Mouse (Mus musculus): ENCODE results near the gene Dusp15. TPM values are rescaled to one million over a fixed set of nuclear protein-coding genes. Genes with fewer than 3 reads are reported as not detected.
A peak's percentile ranks its signal among the peaks of the same experiment; 100 is the strongest.

Dusp15 gene
- polyA plus RNA-seq (2016; fragmentation: Nextera tagmentation; extraction: Ambion mirVana) = 0.60 and 1.3 TPM in 2 replicates

DNA sequence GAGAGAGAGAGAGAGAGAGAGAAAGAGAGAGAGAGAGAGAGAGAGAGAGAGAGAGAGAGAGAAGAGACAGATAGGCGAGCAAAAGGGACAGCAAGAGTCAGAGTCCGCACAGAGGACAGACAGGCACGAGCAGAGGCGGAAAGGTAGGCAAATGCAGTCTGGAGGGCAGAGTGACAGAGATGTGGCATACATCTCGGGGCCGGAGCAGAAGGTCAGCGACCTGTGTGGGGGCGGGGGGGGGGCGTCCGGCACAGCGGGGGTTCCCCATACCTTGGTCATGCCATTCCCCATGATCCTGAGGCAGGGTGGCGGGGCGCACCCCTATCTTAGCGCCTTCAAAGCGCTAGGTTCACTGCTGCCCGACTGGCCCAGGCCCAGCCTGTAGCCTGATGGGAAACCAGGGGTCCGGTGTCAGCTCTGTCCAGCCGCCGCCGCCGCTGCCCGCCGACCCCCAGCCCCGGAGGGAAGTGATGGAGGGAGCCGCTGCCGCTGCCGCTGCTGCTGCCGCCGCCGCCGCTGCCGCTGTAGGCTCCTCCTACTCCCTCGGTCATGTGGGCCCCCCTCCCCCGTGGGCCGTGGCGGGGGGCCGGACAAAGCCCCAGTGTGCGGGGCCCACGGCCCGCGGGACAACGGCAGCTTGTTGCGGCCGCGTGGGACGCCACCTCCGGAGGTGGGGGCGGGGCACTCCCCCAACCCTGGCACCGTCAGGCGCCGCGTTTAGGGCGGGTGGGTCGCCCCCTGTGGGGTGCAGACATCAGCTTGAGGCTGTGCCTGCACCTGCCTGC lies at the start of gene Dusp15:
TSS of gene Dusp15 (minus strand) at position 634 of the 785 bp plus-strand sequence.
- peak; percentile 63 for DNase-seq (ENCODE audit: low spot score)
- WGBS = under 1% methylated on average over 53 of the region's 54 CpGs
- Histone ChIP-seq H3K4me3 (peak within 1 kb of the TSS; percentile 86), H3K27ac (replicated peaks) (peak within 1 kb of the TSS; percentile 88), H3K27me3 (ENCODE audit: low read depth, poor library complexity, severe bottlenecking) (peaks cover 83% of the 10 kb centered on the region), H3K9me3 (replicated peaks) (no peaks in the 10 kb centered on the region), H3K36me3 (no peaks in the 10 kb centered on the region), H3K4me1 (peaks cover 36% of the 10 kb centered on the region)

DNA sequence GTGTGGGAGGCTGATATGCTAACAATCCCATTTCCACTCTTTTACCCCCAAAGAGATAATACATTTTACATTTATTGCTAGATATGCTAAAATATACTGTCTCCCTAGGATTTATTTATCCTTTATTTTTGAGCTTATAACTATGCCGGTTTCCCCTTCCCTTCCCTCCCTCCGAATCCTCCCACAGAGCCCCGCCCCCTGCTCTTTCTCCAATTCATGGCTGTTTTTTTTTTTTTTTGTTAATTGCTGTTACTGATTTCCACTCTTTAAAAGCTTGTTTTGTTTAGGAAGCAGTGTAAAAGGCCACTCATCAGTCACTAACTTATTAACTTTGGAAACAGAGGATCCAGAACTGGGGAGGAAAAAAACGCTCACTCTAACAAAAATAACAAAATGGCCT lies 45.5 kb upstream of the Dusp15 start:
- H3K27ac ChIP-seq (replicated peaks) = no peak overlapping the region
- H3K36me3 ChIP-seq = no peaks in the 10 kb centered on the region
- DNase-seq (ENCODE audit: low spot score) = no peak
- WGBS = 75% methylated on average over 4 of the region's 4 CpGs
- no peak overlapping the region for H3K4me3 ChIP-seq
- H3K27me3 ChIP-seq (ENCODE audit: low read depth, poor library complexity, severe bottlenecking) = no peaks in the 10 kb centered on the region
- H3K9me3 ChIP-seq (replicated peaks) = no peaks in the 10 kb centered on the region
- no peaks in the 10 kb centered on the region for H3K4me1 ChIP-seq

DNA sequence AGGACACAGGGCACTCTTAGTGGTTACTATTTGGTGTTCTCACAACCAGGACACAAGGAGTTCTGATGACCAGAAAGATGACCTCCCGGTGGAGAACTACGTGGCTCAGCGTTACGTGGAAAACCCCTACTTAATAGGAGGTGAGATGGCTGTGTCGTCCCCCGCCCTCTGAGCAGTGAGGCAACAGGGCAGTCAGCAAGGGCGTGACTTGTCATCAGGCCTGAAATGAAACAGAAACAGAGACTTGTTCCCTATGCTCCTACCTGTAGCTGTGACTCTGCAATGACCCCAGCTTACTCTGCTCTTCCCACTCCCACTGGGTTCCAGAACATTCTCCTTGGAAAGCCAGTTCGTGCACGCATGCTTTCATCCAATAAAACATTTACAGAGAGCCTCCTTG lies 40.0 kb upstream of the Dusp15 start:
- Histone ChIP-seq H3K36me3 (no peaks in the 10 kb centered on the region), H3K4me1 (0 out of 2 replicates have a peak, but pooled peaks cover 4% of the 10 kb centered on the region), H3K9me3 (replicated peaks) (no peaks in the 10 kb centered on the region), H3K27ac (replicated peaks) (no peak overlapping the region), H3K27me3 (ENCODE audit: low read depth, poor library complexity, severe bottlenecking) (no peaks in the 10 kb centered on the region), H3K4me3 (no peak overlapping the region)
- DNase-seq (ENCODE audit: low spot score) = no peak
- 94% methylated on average over 9 of the region's 9 CpGs for WGBS

DNA sequence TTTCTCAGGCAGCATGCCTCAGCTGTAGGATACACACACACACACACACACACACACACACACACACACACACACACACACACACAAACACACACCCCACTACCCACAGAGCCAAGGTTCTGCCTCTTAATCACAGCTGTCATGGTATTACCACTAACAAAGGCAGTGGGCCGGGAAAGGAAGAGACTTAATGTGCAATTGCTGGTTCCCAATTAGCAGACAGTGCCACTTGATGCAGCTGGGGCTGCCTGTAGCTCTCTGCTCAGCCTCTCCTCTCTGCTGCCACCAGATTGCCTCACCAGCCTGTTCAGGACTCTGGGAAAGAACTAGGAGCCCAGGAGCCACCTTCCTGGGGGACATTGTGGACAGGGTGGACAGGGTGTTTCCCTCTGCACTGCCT lies 34.1 kb upstream of the Dusp15 start:
- Histone ChIP-seq H3K9me3 (replicated peaks) (no peaks in the 10 kb centered on the region), H3K27me3 (ENCODE audit: low read depth, poor library complexity, severe bottlenecking) (no peaks in the 10 kb centered on the region), H3K4me3 (no peak overlapping the region), H3K36me3 (no peaks in the 10 kb centered on the region), H3K4me1 (0 out of 2 replicates have a peak, but pooled peaks cover 4% of the 10 kb centered on the region), H3K27ac (replicated peaks) (0 out of 2 replicates have a peak overlapping the region, but pooled peaks have one; percentile 38)
- WGBS = 37% methylated on average over 1 of the region's 1 CpGs
- DNase-seq (ENCODE audit: low spot score) = no peak

DNA sequence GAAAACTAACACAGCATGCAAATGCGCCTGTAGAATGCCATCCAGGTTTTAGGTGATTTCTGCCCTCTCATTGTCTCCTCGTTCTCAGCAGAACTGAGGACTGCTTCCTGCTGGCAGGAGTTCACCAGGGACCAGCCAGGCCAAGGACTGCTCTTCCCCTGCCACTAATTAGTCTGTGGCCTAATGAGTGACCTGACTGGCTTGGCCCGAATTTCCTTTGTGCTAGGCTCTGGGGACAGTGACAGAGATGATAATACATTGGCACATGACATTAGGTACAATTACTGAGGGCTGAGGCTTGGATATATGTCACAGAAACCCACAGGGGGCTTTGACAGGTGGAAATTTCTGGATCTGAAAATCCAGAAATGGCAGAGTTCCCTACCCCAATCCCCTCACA lies 25.5 kb upstream of the Dusp15 start:
- H3K4me1 ChIP-seq = peaks cover 4% of the 10 kb centered on the region; the same call in 1 of the 2 replicates
- H3K9me3 ChIP-seq (replicated peaks) = no peaks in the 10 kb centered on the region
- no peaks in the 10 kb centered on the region for H3K27me3 ChIP-seq (ENCODE audit: low read depth, poor library complexity, severe bottlenecking)
- no peak overlapping the region for H3K4me3 ChIP-seq
- H3K27ac ChIP-seq (replicated peaks) = no peak overlapping the region
- 66% methylated on average over 3 of the region's 3 CpGs for WGBS
- no peaks in the 10 kb centered on the region for H3K36me3 ChIP-seq
- no peak for DNase-seq (ENCODE audit: low spot score)

DNA sequence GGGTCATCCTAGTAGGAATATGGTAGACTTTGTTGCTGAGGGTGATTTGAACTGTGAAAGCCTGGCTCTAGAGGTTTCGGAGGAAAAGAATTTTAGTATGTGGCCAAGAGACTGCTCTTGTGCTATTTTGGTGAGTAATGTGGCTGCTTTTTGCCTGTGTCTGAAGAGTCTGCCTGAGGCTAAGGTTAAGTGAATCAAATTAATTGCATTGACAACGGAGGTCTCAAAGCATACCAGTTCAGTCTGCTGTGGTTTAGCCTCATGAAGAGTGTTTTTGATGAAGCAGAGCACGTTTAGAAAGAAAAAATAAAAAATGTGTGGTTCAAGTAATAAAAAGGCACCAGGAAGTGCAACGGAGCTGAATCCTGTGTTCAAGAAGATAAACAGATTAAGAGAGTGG lies 14.1 kb upstream of the Dusp15 start:
- 75% methylated on average over 4 of the region's 4 CpGs for WGBS
- no peaks in the 10 kb centered on the region for H3K9me3 ChIP-seq (replicated peaks)
- no peak overlapping the region for H3K27ac ChIP-seq (replicated peaks)
- H3K4me3 ChIP-seq = no peak overlapping the region
- no peak for DNase-seq (ENCODE audit: low spot score)
- H3K4me1 ChIP-seq = peaks cover 11% of the 10 kb centered on the region
- H3K27me3 ChIP-seq (ENCODE audit: low read depth, poor library complexity, severe bottlenecking) = peaks cover 2% of the 10 kb centered on the region; the same call in 1 of the 2 replicates
- no peaks in the 10 kb centered on the region for H3K36me3 ChIP-seq

DNA sequence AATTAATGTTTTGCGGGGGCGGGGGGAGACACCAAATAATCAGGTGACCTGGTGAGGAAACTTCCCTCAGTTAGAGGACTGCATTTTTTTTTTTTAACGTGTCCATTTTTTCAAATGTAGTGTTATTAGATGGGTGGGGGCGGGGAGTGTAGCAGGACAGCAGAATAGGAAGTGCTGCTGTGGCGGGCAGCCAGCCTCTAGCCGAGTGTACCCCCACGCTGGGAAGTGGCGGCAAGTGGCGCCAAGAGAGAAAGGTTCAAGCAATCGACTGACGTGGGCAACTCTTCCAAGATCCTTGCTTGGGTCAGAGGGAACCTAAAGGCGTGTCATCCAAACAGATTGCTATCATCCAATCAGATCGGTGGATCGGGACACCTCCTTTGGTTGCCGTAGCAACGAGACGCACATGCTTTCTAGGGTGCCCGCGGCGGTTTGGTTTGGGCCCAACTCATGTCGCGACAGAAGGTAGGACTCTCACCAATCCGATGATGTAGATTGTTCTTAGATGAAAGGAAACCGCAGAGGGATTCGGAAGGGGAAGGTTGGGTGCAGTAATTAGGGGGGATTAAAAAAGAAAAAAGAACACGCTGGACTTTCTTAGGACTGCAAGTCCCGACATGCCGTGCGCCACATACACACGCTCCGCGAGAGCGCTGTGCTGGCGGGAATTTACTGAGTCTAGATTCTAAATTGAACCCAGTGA lies 10.7 kb upstream of the Dusp15 start, which contains the start of gene Ttll9:
TSS of gene Ttll9 (plus strand) at position 395 of the 703 bp plus-strand sequence.
- Histone ChIP-seq H3K36me3 (no peaks in the 10 kb centered on the region), H3K27ac (replicated peaks) (peak within 1 kb of the TSS; percentile 67), H3K9me3 (replicated peaks) (no peaks in the 10 kb centered on the region), H3K4me1 (peaks cover 11% of the 10 kb centered on the region), H3K4me3 (peak within 1 kb of the TSS; percentile 59), H3K27me3 (ENCODE audit: low read depth, poor library complexity, severe bottlenecking) (peaks cover 13% of the 10 kb centered on the region)
- WGBS = 2% methylated on average over 34 of the region's 34 CpGs
- DNase-seq (ENCODE audit: low spot score) = peak; percentile 87

DNA sequence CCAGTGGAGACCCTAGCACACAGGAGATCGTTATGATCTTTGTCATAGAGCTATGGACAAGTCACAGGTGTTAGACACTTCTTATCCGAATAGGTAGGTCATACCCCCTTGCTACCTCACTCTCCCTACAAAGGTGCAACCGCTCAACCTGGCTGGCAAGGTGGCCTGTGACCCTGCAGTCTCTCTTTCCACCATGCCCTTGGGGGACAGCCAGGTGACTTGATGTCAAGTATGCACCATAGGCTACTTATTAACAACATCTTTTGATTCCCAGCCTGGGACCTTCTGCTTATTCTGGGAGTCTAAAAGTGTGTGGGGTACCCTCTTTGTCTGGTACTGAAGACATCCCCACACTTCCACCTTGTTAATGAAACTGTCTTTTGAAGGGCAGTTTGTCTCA lies 6.6 kb upstream of the Dusp15 start:
- Histone ChIP-seq H3K4me1 (peaks cover 18% of the 10 kb centered on the region), H3K9me3 (replicated peaks) (no peaks in the 10 kb centered on the region), H3K27ac (replicated peaks) (no peak overlapping the region), H3K4me3 (no peak overlapping the region), H3K36me3 (no peaks in the 10 kb centered on the region), H3K27me3 (ENCODE audit: low read depth, poor library complexity, severe bottlenecking) (peaks cover 30% of the 10 kb centered on the region)
- 89% methylated on average over 3 of the region's 3 CpGs for WGBS
- no peak for DNase-seq (ENCODE audit: low spot score)

DNA sequence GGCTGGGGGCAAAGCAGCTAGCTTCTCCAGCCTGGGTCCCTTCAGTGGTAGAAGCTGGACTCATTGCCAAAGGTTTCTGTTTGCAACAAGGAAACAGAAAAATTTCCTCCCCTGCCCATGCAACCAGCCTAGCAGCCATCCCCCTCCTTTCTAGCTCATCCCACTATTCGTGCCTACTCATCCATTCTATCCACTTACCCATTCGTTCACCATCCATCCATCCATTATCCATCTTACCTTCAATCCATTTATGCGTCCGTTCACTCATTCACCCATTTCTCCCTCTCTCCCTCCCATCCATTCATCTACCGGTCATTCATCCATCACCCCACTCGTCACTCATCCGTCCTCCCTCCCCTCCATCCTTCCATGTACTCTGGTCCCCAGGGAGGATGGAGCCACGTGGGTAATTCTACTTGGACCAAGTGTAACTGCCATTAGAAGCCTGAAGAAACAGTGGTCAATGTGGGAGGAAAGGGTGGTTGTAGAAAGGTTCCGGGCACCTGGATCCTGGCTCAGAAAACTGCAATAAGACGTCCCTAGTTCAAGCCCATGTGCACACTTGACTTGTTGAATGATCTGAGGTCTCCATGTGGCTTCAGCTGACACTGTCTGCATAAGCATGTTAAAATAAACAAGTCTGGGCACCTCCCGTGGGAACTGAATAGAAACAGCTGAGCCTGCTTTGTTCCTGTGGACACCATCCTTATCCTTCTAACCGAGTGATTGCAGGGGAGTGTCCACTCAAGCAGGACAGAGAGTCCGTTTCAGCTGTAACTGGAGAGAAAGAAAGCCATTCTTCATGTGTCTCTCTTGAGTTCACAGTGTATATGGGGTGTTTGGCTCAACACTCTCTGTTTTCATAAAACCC lies 587 bp upstream of the Dusp15 start:
- H3K27me3 ChIP-seq (ENCODE audit: low read depth, poor library complexity, severe bottlenecking) = peaks cover 77% of the 10 kb centered on the region
- H3K27ac ChIP-seq (replicated peaks) = peak overlapping the region; percentile 88
- no peaks in the 10 kb centered on the region for H3K9me3 ChIP-seq (replicated peaks)
- 18% methylated on average over 13 of the region's 13 CpGs for WGBS
- peaks cover 36% of the 10 kb centered on the region for H3K4me1 ChIP-seq
- H3K36me3 ChIP-seq = no peaks in the 10 kb centered on the region
- H3K4me3 ChIP-seq = peak overlapping the region; percentile 86
- peak; percentile 38 for DNase-seq (ENCODE audit: low spot score)

DNA sequence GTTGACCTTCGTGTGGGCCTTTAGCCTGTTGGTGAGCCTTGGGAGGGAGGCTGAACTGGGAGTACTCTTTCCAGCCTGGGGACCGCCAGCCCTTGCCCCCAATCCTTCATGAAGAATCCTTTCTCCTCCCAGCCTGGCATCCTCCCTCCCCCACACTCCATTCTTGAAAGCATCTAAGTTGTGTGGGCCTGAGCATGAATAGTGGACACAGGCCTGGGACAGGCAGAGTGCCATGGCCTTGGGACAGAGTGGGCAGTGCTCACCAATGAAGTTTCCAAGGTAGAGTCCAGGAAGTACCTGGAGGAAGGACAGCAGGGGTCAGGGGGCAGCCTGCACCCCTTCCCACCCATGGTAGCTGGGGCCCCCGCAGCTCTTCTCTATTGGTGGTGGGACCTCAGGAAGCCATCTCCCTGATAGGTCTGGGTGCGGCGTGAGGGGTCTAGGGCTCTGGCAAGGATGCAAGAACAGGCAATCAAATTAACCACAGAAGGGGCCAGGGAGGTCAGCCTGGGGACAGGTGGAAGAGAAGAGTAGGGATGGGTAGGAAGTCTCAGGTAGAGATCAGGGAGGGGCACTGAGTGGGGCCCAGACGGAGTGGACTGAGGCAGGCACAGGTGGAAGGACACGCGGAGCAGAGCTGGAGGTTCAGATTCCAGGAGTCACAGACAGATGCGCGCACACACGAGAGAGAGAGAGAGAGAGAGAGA lies 987 bp downstream of the Dusp15 start:
- WGBS = 42% methylated on average over 11 of the region's 11 CpGs
- no peaks in the 10 kb centered on the region for H3K9me3 ChIP-seq (replicated peaks)
- peak overlapping the region; percentile 86 for H3K4me3 ChIP-seq
- H3K36me3 ChIP-seq = no peaks in the 10 kb centered on the region
- peak overlapping the region; percentile 88; the same call in 1 of the 2 replicates for H3K27ac ChIP-seq (replicated peaks)
- no peak for DNase-seq (ENCODE audit: low spot score)
- peaks cover 87% of the 10 kb centered on the region for H3K27me3 ChIP-seq (ENCODE audit: low read depth, poor library complexity, severe bottlenecking)
- H3K4me1 ChIP-seq = peaks cover 36% of the 10 kb centered on the region

DNA sequence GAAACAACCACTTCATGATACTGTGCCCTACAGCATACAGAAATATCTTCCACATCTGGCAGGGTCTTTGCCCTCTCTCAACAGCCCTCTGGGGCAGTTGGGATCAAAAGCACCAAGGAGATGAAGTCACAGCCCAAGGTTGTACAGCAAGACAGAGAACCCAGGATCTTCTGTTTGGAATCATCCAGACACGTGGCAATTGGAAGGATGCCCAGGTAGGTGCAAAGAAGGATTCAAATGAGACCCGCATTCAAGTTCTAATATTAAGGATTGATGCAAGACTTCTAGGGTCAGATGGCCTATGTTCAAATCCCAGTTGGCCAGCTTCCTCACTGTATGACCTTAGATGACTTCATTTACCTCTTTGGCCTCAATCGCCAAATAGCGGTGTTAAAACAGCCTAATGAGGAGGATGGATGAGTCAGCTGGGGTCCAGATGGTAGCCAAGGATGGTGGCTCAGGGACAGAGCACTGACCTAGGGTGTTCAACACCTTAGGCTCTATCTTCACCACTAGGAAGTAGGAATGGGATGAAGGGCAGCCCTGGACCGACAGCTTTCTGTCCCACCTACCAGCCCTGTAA lies 3.0 kb downstream of the Dusp15 start:
- Histone ChIP-seq H3K36me3 (no peaks in the 10 kb centered on the region), H3K4me1 (peaks cover 31% of the 10 kb centered on the region), H3K4me3 (no peak overlapping the region), H3K27ac (replicated peaks) (no peak overlapping the region), H3K9me3 (replicated peaks) (no peaks in the 10 kb centered on the region), H3K27me3 (ENCODE audit: low read depth, poor library complexity, severe bottlenecking) (peaks cover 98% of the 10 kb centered on the region)
- DNase-seq (ENCODE audit: low spot score) = no peak
- WGBS = 90% methylated on average over 5 of the region's 5 CpGs
